Mouse (Mus musculus) left cerebral cortex, postnatal 25 days (tissue): ENCODE measurements around the gene Nxf1. TPM values are rescaled to one million over a fixed set of nuclear protein-coding genes. Genes with fewer than 3 reads are reported as not detected.
"Not testable (repeated sequence)": the region's sequence is repeated elsewhere in the genome, so short reads cannot be mapped to it uniquely, and the experiment has no call there.

Experiments used
- DNase-seq, 2 experiments: peaks; one replicate each; pipeline ENCODE4 v3.0.0; 2022; ENCODE audit warnings: low spot score in 2 of 2, mixed read lengths in 1 of 2
- intact Hi-C: fragments of 180-260 bp; cut with DNase I; formaldehyde crosslinking; loops from one replicate; pipeline ENCODE4 v1.15.1; 2025
- total RNA-seq, 2 experiments: library from RNA; stranded (reverse); gene quantifications; 2 replicates each; pipeline ENCODE4 v1.2.3; 2021

The Nxf1 gene
- total RNA-seq, 2 experiments from 2014 or later, result 87.4 to 92.0 TPM

GRCm38 (mm10) chr19:8722907-8723573, 33.8 kb upstream of the Nxf1 start, which contains the start of gene Slc3a2:
TSS of gene Slc3a2 (minus strand) at chr19:8723369.
- DNase-seq, result peak; percentile 96 to 99
- intact Hi-C loops, result loop anchor here (1.0 kb wide), 2 partner anchors 10 to 61 kb away; no protein-coding TSS in a partner anchor

DNA sequence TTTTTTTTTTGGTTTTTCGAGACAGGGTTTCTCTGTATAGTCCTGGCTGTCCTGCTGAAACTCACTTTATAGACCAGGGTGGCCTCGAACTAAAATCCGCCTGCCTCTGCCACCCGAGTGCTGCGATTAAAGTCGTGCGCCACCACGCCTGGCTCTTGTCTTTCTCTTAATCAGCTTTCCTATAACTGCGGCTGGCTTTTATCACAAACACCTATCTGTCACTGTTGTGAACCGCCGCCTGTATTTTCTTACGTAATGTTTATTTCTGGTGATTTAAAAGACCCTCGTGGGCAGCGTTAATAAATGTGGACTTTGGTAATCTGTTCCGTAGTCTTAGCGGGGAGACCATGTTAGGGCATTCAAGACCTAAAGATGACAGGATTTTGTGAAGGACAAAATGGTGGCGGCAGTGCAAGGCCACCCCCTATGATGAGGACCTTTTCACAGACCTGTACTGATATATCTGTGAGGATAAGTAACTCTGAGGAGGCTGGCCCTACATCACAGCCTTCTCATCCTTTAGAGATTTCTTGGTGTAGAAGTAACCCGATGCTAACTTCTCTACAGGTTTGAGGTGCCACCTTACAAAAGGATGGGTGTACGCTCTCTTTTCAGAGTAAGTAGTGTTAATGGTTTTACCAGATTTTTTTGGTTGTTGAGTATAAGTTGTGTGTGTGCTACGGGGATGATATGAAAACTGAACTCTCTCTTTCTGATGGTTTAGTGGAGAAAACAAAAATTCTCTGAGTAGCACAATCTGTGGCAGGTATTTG, 33.1 kb upstream of the Nxf1 start:
- DNase-seq, result no peak
- intact Hi-C loops, result loop anchor here (1.0 kb wide), 2 partner anchors 10 to 61 kb away; no protein-coding TSS in a partner anchor

- intact Hi-C loops, result no loop called here
- DNase-seq, result no peak
Measured at GRCm38 (mm10) chr19:8724392-8724791, 32.5 kb upstream of the Nxf1 start.

DNA sequence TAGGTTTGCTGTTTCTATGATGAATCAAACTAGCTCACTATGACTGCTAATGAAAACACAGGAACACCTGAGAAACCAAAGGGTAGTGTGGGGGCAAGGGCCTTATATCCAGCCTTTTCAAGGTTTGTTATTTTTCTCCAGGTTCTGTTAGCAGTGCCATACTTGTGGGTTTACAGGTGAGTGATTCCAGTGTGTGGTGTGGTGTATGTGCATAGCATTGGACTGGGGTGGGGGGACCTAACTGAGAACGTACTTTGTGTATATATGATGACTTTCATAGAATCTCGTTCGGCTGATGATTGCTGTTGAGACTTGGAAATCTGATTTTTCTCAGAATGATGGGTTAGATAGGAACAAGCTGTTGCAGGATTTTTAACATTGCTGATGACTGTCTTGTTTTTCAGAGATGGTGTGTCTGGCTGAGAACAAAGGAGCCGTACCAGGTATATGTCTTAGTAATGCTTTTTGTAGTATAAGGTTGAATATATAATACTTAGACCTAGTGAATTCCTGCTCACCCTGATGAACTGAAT, 31.7 kb upstream of the Nxf1 start:
- intact Hi-C loops, result no loop called here
- DNase-seq, result no peak

DNA sequence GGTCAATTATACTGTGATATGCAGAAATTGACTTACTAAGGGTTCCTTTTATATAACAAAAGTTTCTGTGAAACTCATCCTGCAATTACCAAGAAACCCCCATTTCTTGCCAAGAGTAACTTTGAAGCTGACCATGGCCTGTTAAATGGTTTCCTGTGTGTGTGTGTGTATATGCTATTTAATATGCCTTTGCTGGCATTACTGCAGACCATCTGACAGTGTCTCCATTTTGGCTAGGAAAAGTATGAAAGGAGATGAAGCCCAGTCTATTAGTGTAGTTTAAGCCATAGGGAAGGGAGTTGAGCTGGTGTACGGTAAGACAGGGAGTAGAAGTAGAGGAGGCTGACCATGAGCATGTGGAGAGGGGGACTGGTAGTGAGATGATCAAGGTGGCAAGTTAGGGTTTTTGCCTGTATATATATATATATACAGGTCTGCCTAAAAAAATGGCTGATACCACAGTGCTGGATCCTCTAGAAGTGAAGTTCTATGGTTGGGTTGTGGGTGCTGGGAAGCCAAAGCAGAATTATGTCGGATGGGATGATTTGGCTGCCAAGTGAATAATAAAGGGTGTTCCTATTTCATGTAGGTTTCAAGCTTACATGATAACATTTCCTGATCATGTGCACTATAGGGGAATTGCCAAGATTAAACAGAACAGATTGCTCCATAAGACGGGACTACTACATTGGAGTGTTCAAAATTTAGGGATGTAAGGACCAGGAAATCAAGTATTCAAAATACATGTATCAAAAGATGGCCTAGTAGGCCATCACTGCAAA, 30.1 kb upstream of the Nxf1 start:
- no peak for DNase-seq
- intact Hi-C loops, result no loop called here

GRCm38 (mm10) chr19:8727495-8728114, 29.3 kb upstream of the Nxf1 start:
- DNase-seq, result no peak
- intact Hi-C loops, result no loop called here

- DNase-seq, intact Hi-C loops: not testable (repeated sequence)
Measured at GRCm38 (mm10) chr19:8728335-8729099, 28.4 kb upstream of the Nxf1 start.

DNA sequence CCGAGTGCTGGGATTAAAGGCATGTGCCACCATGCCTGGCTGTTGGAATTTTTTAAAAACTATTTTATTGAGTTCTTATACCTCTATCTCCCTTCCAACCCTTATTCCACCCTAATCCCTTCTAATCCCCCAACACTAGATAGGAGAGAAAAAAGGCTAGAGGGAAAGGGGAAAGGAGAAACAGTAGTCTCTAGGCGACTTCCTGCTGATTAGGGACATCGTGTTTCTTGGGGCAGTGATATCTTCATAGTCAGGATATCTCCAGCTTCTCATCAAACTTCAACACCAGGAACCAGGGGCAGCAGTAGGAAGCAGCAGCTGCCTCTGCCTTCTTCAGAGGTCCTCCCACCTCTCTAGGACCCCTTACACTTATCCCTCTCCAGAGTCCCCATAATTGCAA, 22.5 kb upstream of the Nxf1 start:
- no peak for DNase-seq
- intact Hi-C loops, result no loop called here

GRCm38 (mm10) chr19:8735389-8736159, 21.3 kb upstream of the Nxf1 start, which contains the start of gene Wdr74:
TSS of gene Wdr74 (plus strand) at chr19:8735827.
- peak; percentile 94 to 97 for DNase-seq
- intact Hi-C loops, result no loop called here

GRCm38 (mm10) chr19:8736160-8736467, 20.8 kb upstream of the Nxf1 start:
- intact Hi-C loops, result no loop called here

GRCm38 (mm10) chr19:8738911-8739310, 18.0 kb upstream of the Nxf1 start:
- intact Hi-C loops, result no loop called here
- DNase-seq, result no peak

More at GRCm38 (mm10) chr19:8736160-8736467, 20.8 kb upstream of the Nxf1 start:
- no peak for DNase-seq

DNA sequence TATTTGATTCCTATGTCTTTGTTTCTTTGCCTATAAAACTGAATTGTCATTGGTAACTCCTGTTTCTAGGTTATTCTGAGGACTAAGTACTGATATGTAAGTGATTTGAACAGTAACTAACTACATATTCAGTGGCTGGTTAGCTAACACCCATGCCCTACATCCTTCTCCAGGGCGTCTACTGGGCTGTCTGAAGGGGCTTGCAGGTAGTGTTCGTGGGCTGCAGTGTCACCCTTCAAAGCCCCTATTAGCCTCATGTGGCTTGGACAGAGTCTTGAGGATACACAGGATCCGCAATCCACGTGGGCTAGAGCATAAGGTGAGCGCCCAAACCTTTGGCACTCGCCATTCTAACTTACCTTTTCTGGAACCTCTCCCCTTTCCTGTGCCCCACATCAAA, 17.2 kb upstream of the Nxf1 start:
- DNase-seq, result no peak
- intact Hi-C loops, result loop anchor here (5.0 kb wide), 1 partner anchor 83 kb away; the partner anchor contains the start of gene Hnrnpul2

DNA sequence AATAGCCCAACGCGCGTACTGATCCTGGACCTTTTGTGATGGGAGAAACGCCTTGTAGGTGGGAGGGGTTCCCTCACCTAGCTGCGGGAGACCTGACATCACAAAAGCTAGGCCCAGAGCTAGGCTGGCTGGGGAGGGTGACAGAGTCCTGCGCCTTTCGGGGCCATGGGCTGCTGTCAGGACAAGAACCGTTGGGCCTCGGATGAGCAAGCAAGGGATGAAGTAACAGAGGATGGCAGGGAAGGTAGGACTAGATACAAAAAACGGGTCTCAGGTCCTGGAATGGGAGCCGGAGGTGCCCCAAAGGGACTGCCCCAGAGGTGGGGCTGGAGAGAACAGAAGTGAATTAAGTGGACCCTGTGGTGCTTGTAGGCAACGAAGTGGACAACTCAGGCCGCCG, 16.3 kb upstream of the Nxf1 start, which contains the start of gene 1700092M07Rik:
1700092M07Rik (plus strand) TSS at position 116 of the 400 bp plus-strand sequence.
- intact Hi-C loops, result loop anchor here (5.0 kb wide), 1 partner anchor 82 kb away; the partner anchor contains the start of gene Hnrnpul2
- DNase-seq, result no peak

DNA sequence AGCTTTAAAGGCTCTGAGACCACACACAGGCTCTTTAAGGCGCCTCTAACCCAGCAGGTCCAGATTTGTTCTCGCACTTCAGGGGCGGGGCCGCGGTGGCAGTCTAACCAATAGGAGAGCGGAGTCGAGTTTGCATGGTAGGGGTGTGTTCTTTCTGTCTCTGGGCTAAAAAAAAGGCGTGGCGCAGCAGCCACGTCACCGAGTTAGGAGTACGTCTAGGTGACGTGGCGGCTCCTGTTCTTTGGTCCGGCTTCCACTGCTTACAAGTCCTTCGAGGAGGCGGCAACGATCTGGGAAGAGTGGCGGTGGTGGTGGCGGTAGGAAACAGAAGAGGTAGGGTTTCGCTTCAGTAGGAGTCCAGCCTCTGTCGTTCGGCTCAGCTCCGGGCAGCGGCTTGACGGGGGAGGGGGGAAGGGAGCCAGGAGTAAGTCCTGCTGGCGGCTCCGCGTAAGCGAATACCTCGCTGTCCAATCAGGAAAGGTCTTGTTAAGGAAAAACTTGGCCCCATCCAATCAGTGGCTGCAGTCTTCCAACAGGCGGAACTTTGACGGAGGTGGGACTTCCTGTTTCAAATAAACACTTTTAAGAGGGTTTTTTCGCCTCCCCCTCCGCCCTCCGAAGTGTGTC, 15.5 kb upstream of the Nxf1 start, which contains the start of gene Stx5a:
Stx5a (plus strand) TSS at position 171 of the 627 bp plus-strand sequence.
- peak; percentile 97 to 99 for DNase-seq
- intact Hi-C loops, result loop anchor here (5.0 kb wide), 1 partner anchor 81 kb away; the partner anchor contains the start of gene Hnrnpul2

GRCm38 (mm10) chr19:8742176-8742575, 14.7 kb upstream of the Nxf1 start:
- DNase-seq, result no peak
- intact Hi-C loops, result loop anchor here (5.0 kb wide), 1 partner anchor 80 kb away; the partner anchor contains the start of gene Hnrnpul2

- no peak for DNase-seq
- intact Hi-C loops, result no loop called here
Measured at GRCm38 (mm10) chr19:8745382-8745781, 11.5 kb upstream of the Nxf1 start.

DNA sequence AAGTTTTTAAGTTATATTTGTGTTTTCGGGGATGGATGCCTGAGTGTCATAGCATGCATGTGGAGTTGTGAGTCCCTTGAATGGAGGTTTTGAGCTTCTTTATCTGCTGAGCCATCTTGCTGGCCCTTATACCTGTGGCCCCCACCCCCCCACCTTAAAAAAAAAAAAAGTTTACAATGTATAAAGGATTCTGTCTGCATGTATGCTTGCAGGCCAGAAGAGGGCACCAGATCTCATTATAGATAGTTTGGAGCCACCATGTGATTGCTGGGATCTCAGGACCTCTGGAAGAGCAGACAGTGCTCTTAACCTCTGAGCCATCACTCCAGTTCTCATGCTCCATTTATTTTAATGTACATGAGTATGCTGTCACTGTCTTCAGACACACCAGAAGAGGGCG, 9.5 kb upstream of the Nxf1 start:
- intact Hi-C loops, result no loop called here
- DNase-seq, result no peak
